Mouse (Mus musculus) cortical plate, adult 2 months (tissue): Measurements from ENCODE around the gene Hspa12a.

Experiments
- CTCF ChIP-seq: fragments of 200-500 bp; IDR thresholded peaks from 2 replicates; pipeline ENCODE4 v1.5.1; 2011; ENCODE audit warnings: mild to moderate bottlenecking, control low read depth, low read length; ENCODE audit not compliant: insufficient read depth; ENCODE audit errors: extremely low read depth
- POLR2A ChIP-seq: fragments of 200-500 bp; IDR thresholded peaks from 2 replicates; pipeline ENCODE4 v1.6.1; 2011; ENCODE audit warnings: mild to moderate bottlenecking, low read length, control low read depth; ENCODE audit not compliant: insufficient read depth; ENCODE audit errors: extremely low read depth

GRCm38 (mm10) chr19:58865224-58865623 lies 78.2 kb downstream of the Hspa12a start:
- TF ChIP-seq CTCF (no peak), POLR2A (no peak)
